Mouse (Mus musculus) macrophage (primary cell): ENCODE results near the gene Runx1. TPM values are rescaled to one million over a fixed set of nuclear protein-coding genes. Genes with fewer than 3 reads are reported as not detected.

Experiments used
- H3K27ac ChIP-seq: fragments of 350-480 bp; formaldehyde crosslinking; 2 replicates; pipeline ENCODE4 v1.9.0; 2021
- H3K36me3 ChIP-seq: fragments of 350-480 bp; formaldehyde crosslinking; 2 replicates; pipeline ENCODE4 v1.9.0; 2021; ENCODE audit errors: inconsistent target
- H3K4me3 ChIP-seq: fragments of 350-480 bp; formaldehyde crosslinking; 2 replicates; pipeline ENCODE4 v1.9.0; 2021; ENCODE audit errors: inconsistent target
- H3K79me2 ChIP-seq: fragments of 350-480 bp; formaldehyde crosslinking; 2 replicates; pipeline ENCODE4 v1.9.0; 2021; ENCODE audit errors: inconsistent target
- WGBS: methylation state at CpG from one replicate; pipeline ENCODE4 v1.1.7; 2026; ENCODE audit warnings: inconsistent platforms; ENCODE audit not compliant: missing documents; 5-methylcytosine and 5-hydroxymethylcytosine counted together
- polyA plus RNA-seq: library from polyadenylated mRNA; stranded (reverse); fragments of 250-400 nt; gene quantifications from 3 replicates; pipeline ENCODE4 v1.2.4, GENCODE M21; 2018; ENCODE audit warnings: inconsistent platforms

Runx1 gene
- polyA plus RNA-seq, 1 experiment from 2014 or later, result 30.4 TPM

- H3K79me2 ChIP-seq, result peaks cover 100% of the 10 kb centered on the region
- 97% methylated on average over 7 of the region's 7 CpGs for WGBS
- H3K4me3 ChIP-seq, result no peak overlapping the region
- peaks cover 24% of the 10 kb centered on the region; the same call in 1 of the 2 replicates for H3K36me3 ChIP-seq
- H3K27ac ChIP-seq, result no peak overlapping the region
These were observed 86.7 kb downstream of the Runx1 start for GRCm38 (mm10) chr16:92739071-92739793.

GRCm38 (mm10) chr16:92738476-92739010 is 87.4 kb downstream of the Runx1 start:
- WGBS, result 96% methylated on average over 11 of the region's 11 CpGs
- Histone ChIP-seq H3K27ac (no peak overlapping the region), H3K36me3 (peaks cover 17% of the 10 kb centered on the region; the same call in 1 of the 2 replicates), H3K4me3 (no peak overlapping the region), H3K79me2 (peaks cover 100% of the 10 kb centered on the region)

GRCm38 (mm10) chr16:92726870-92727269 is 99.1 kb downstream of the Runx1 start:
- 9% methylated on average over 9 of the region's 9 CpGs for WGBS
- no peaks in the 10 kb centered on the region for H3K36me3 ChIP-seq
- peak overlapping the region; percentile 69 for H3K27ac ChIP-seq

GRCm38 (mm10) chr16:92724526-92724925 is 101.4 kb downstream of the Runx1 start:
- 6% methylated on average over 3 of the region's 3 CpGs for WGBS
- Histone ChIP-seq H3K79me2 (peaks cover 100% of the 10 kb centered on the region), H3K27ac (peak overlapping the region; percentile 18), H3K36me3 (no peaks in the 10 kb centered on the region), H3K4me3 (no peak overlapping the region)

More at GRCm38 (mm10) chr16:92726870-92727269, 99.1 kb downstream of the Runx1 start:
- H3K79me2 ChIP-seq, result peaks cover 100% of the 10 kb centered on the region
- no peak overlapping the region for H3K4me3 ChIP-seq

GRCm38 (mm10) chr16:92720678-92721077 is 105.3 kb downstream of the Runx1 start:
- H3K79me2 ChIP-seq, result peaks cover 93% of the 10 kb centered on the region
- H3K27ac ChIP-seq, result no peak overlapping the region
- no peak overlapping the region for H3K4me3 ChIP-seq
- no peaks in the 10 kb centered on the region for H3K36me3 ChIP-seq
- 95% methylated on average over 10 of the region's 10 CpGs for WGBS

GRCm38 (mm10) chr16:92719725-92720124 is 106.2 kb downstream of the Runx1 start:
- Histone ChIP-seq H3K79me2 (peaks cover 87% of the 10 kb centered on the region), H3K27ac (no peak overlapping the region), H3K4me3 (no peak overlapping the region), H3K36me3 (no peaks in the 10 kb centered on the region)
- WGBS, result 80% methylated on average over 6 of the region's 6 CpGs

- Histone ChIP-seq H3K79me2 (peaks cover 82% of the 10 kb centered on the region), H3K27ac (peak overlapping the region; percentile 76), H3K36me3 (no peaks in the 10 kb centered on the region), H3K4me3 (no peak overlapping the region)
- 11% methylated on average over 14 of the region's 15 CpGs for WGBS
These were observed 110.1 kb downstream of the Runx1 start for GRCm38 (mm10) chr16:92715599-92716483.

- Histone ChIP-seq H3K36me3 (no peaks in the 10 kb centered on the region), H3K27ac (no peak overlapping the region), H3K4me3 (no peak overlapping the region), H3K79me2 (peaks cover 92% of the 10 kb centered on the region)
- WGBS, result 83% methylated on average over 1 of the region's 1 CpGs
These were observed 115.8 kb downstream of the Runx1 start for GRCm38 (mm10) chr16:92710161-92710560.

GRCm38 (mm10) chr16:92708718-92709117 is 117.2 kb downstream of the Runx1 start:
- no peaks in the 10 kb centered on the region for H3K36me3 ChIP-seq
- H3K27ac ChIP-seq, result no peak overlapping the region
- H3K79me2 ChIP-seq, result peaks cover 97% of the 10 kb centered on the region
- H3K4me3 ChIP-seq, result no peak overlapping the region
- WGBS, result 76% methylated on average over 4 of the region's 4 CpGs

- 93% methylated on average over 4 of the region's 4 CpGs for WGBS
- H3K27ac ChIP-seq, result no peak overlapping the region
- H3K36me3 ChIP-seq, result no peaks in the 10 kb centered on the region
- H3K79me2 ChIP-seq, result peaks cover 92% of the 10 kb centered on the region
- H3K4me3 ChIP-seq, result no peak overlapping the region
These were observed 118.2 kb downstream of the Runx1 start for GRCm38 (mm10) chr16:92707712-92708111.

GRCm38 (mm10) chr16:92707146-92707545 is 118.8 kb downstream of the Runx1 start:
- 80% methylated on average over 1 of the region's 2 CpGs for WGBS
- H3K4me3 ChIP-seq, result no peak overlapping the region
- H3K79me2 ChIP-seq, result peaks cover 87% of the 10 kb centered on the region
- H3K27ac ChIP-seq, result no peak overlapping the region
- no peaks in the 10 kb centered on the region for H3K36me3 ChIP-seq

GRCm38 (mm10) chr16:92705564-92706458 is 120.1 kb downstream of the Runx1 start:
- 42% methylated on average over 7 of the region's 7 CpGs for WGBS
- Histone ChIP-seq H3K79me2 (peaks cover 85% of the 10 kb centered on the region), H3K27ac (peak overlapping the region; percentile 76), H3K36me3 (no peaks in the 10 kb centered on the region), H3K4me3 (no peak overlapping the region)

GRCm38 (mm10) chr16:92703850-92704249 is 122.1 kb downstream of the Runx1 start:
- H3K4me3 ChIP-seq, result no peak overlapping the region
- 95% methylated on average over 2 of the region's 2 CpGs for WGBS
- H3K79me2 ChIP-seq, result peaks cover 86% of the 10 kb centered on the region
- H3K36me3 ChIP-seq, result no peaks in the 10 kb centered on the region
- no peak overlapping the region for H3K27ac ChIP-seq
